Mouse (Mus musculus) CH12.LX (cell line): ENCODE measurements around the gene Aff3. TPM values are rescaled to one million over a fixed set of nuclear protein-coding genes. Genes with fewer than 3 reads are reported as not detected.

Source experiments
- DNase-seq: peaks from one replicate; pipeline ENCODE4 v3.0.0-alpha.2; 2013; ENCODE audit errors: extremely low read depth
- H3K27ac ChIP-seq: 2 replicates; pipeline ENCODE4 v1.5.1; 2012; ENCODE audit warnings: low read depth, mild to moderate bottlenecking, control low read depth, moderate library complexity; ENCODE audit not compliant: insufficient read depth
- H3K27me3 ChIP-seq: replicated peaks from 2 replicates; pipeline ENCODE3; 2012; ENCODE audit warnings: inconsistent platforms
- H3K36me3 ChIP-seq, 2 experiments: replicated peaks in 1 of 2; 2 replicates each; pipeline versions ENCODE3 to v1.6.1; 2012; ENCODE audit warnings: inconsistent platforms in 1 of 2, low read length in 1 of 2, mild to moderate bottlenecking in 1 of 2, mixed read lengths in 1 of 2, moderate library complexity in 1 of 2; ENCODE audit not compliant: control insufficient read depth in 1 of 2, insufficient read depth in 1 of 2
- H3K4me1 ChIP-seq, 2 experiments: 2 replicates each; pipeline ENCODE4 v1.6.1; 2012; ENCODE audit warnings: inconsistent platforms in 1 of 2, moderate library complexity in 1 of 2; ENCODE audit not compliant: insufficient read depth in 2 of 2, control insufficient read depth in 1 of 2
- H3K4me2 ChIP-seq: 2 replicates; pipeline ENCODE4 v1.6.1; 2012; ENCODE audit warnings: low read depth, mild to moderate bottlenecking, control low read depth; ENCODE audit not compliant: poor library complexity, insufficient read depth, severe bottlenecking
- H3K4me3 ChIP-seq, 3 experiments: fragments of 150-350 bp in 1 of 3; sonication (generic) in 1 of 3; replicated peaks in 1 of 3; 2 replicates each; pipeline versions ENCODE3 to v1.5.1; 2011 to 2012; ENCODE audit warnings: low read depth in 2 of 3, low read length in 2 of 3, mild to moderate bottlenecking in 2 of 3, moderate library complexity in 2 of 3, control low read depth in 1 of 3, improper control_type of control experiment in 1 of 3, inconsistent platforms in 1 of 3, mixed read lengths in 1 of 3; ENCODE audit not compliant: poor library complexity in 1 of 3
- H3K79me2 ChIP-seq: replicated peaks from 2 replicates; pipeline ENCODE4 v1.6.1; 2012; ENCODE audit warnings: mild to moderate bottlenecking, moderate library complexity; ENCODE audit not compliant: control insufficient read depth, poor library complexity, insufficient read depth, severe bottlenecking; ENCODE audit errors: extremely low read depth
- H3K9ac ChIP-seq: 2 replicates; pipeline ENCODE4 v1.6.1; 2012; ENCODE audit warnings: low read depth, mild to moderate bottlenecking, control low read depth, moderate library complexity; ENCODE audit not compliant: insufficient read depth
- H3K9me3 ChIP-seq: replicated peaks from 2 replicates; pipeline ENCODE3; 2012; ENCODE audit warnings: low read length, inconsistent platforms, mixed read lengths
- BHLHE40 ChIP-seq: IDR thresholded peaks from 2 replicates; pipeline ENCODE4 v1.6.1; 2011; ENCODE audit warnings: mild to moderate bottlenecking, low read depth, low read length, improper control_type of control experiment
- E2F4 ChIP-seq: IDR thresholded peaks from 2 replicates; pipeline ENCODE4 v1.6.1; 2011; ENCODE audit warnings: low read depth, low read length, improper control_type of control experiment; ENCODE audit not compliant: insufficient replicate concordance
- ETS1 ChIP-seq: conservative IDR thresholded peaks from 2 replicates; pipeline ENCODE4 v1.6.1; 2012; ENCODE audit warnings: low read depth, mild to moderate bottlenecking, inconsistent platforms, low read length, improper control_type of control experiment, moderate library complexity
- JUND ChIP-seq: conservative IDR thresholded peaks from 2 replicates; pipeline ENCODE4 v1.6.1; 2011; ENCODE audit warnings: low read depth, low read length, improper control_type of control experiment
- KAT2A ChIP-seq: IDR thresholded peaks from 2 replicates; pipeline ENCODE4 v1.6.1; 2012; ENCODE audit warnings: low read length, improper control_type of control experiment, inconsistent platforms; ENCODE audit not compliant: insufficient replicate concordance
- MAFK ChIP-seq: IDR thresholded peaks from 2 replicates; pipeline ENCODE4 v1.6.1; 2011; ENCODE audit warnings: low read length, improper control_type of control experiment; ENCODE audit not compliant: insufficient replicate concordance
- MAX ChIP-seq: IDR thresholded peaks from 2 replicates; pipeline ENCODE4 v1.6.1; 2011; ENCODE audit warnings: low read length, improper control_type of control experiment
- MAZ ChIP-seq: IDR thresholded peaks from 2 replicates; pipeline ENCODE4 v1.6.1; 2012; ENCODE audit warnings: low read depth, mild to moderate bottlenecking, inconsistent platforms, low read length, improper control_type of control experiment, moderate library complexity
- NRF1 ChIP-seq: IDR thresholded peaks from 2 replicates; pipeline ENCODE4 v1.6.1; 2014; ENCODE audit warnings: low read depth, mild to moderate bottlenecking, inconsistent platforms, low read length, improper control_type of control experiment, moderate library complexity
- RCOR1 ChIP-seq: conservative IDR thresholded peaks from 2 replicates; pipeline ENCODE4 v1.6.1; 2012; ENCODE audit warnings: low read depth, mild to moderate bottlenecking, inconsistent platforms, low read length, improper control_type of control experiment
- SIN3A ChIP-seq: IDR thresholded peaks from 2 replicates; pipeline ENCODE4 v1.6.1; 2012; ENCODE audit warnings: low read length, improper control_type of control experiment, inconsistent platforms
- UBTF ChIP-seq: IDR thresholded peaks from 2 replicates; pipeline ENCODE4 v1.6.1; 2012; ENCODE audit warnings: low read depth, mild to moderate bottlenecking, inconsistent platforms, low read length, improper control_type of control experiment, moderate library complexity
- ZC3H11A ChIP-seq: IDR thresholded peaks from 2 replicates; pipeline ENCODE4 v1.6.1; 2012; ENCODE audit warnings: low read depth, mild to moderate bottlenecking, inconsistent platforms, low read length, improper control_type of control experiment
- ZMIZ1 ChIP-seq: IDR thresholded peaks from 2 replicates; pipeline ENCODE4 v1.6.1; 2012; ENCODE audit warnings: low read depth, mild to moderate bottlenecking, inconsistent platforms, low read length, improper control_type of control experiment
- dilution Hi-C: fragments of 300-500 bp; cut with MboI; formaldehyde crosslinking; loops from 2 replicates; pipeline ENCODE4 v1.14.3; 2020; ENCODE audit warnings: low sequenced_read_pairs; ENCODE audit not compliant: extremely low pct_unique_long_range_greater_than_20kb, extremely low pct_ligation_motif_present
- in situ Hi-C: fragments of 300-500 bp; cut with MboI; formaldehyde crosslinking; loops from 3 replicates; pipeline ENCODE4 v1.14.3; 2019; ENCODE audit warnings: low sequenced_read_pairs, low pct_ligation_motif_present, low pct_unique_long_range_greater_than_20kb, mixed read lengths
- polyA plus RNA-seq: library from polyadenylated mRNA; unstranded; fragments of >175 nt; gene quantifications from 2 replicates; pipeline ENCODE4 v1.2.1, GENCODE M21; 2012; ENCODE audit warnings: low read depth; ENCODE audit not compliant: insufficient read length
- total RNA-seq, 2 experiments: library from RNA; depleted of rRNA; stranded (reverse); fragments of 300-350 nt in 1 of 2; fragments of >200 nt in 1 of 2; gene quantifications; 2 replicates each; pipeline ENCODE4 v1.2.3; 2012 to 2014

Gene Aff3
- total and polyA plus RNA-seq, 3 experiments = 5.1 to 29.9 (median 7.7) TPM

DNA sequence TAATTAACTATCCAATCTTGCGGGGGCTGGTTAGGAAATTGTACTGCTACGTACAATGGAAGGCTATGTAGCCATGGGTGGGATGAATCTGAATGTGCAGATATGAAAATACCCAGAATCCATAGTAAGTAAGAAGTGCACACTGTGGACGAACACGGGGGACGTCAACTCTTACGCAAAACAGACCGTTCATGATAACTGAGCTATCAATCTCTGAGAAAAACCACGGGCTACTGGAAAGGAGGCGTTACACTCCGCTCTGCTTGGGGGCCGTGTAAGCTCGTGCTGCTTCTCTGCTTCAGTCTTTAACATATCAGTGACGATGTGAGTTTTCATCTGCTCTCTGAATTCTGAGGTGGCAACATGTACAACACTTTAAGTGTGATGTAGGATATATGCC lies 114.2 kb downstream of the Aff3 start:
- dilution Hi-C loops = no loop called here

DNA sequence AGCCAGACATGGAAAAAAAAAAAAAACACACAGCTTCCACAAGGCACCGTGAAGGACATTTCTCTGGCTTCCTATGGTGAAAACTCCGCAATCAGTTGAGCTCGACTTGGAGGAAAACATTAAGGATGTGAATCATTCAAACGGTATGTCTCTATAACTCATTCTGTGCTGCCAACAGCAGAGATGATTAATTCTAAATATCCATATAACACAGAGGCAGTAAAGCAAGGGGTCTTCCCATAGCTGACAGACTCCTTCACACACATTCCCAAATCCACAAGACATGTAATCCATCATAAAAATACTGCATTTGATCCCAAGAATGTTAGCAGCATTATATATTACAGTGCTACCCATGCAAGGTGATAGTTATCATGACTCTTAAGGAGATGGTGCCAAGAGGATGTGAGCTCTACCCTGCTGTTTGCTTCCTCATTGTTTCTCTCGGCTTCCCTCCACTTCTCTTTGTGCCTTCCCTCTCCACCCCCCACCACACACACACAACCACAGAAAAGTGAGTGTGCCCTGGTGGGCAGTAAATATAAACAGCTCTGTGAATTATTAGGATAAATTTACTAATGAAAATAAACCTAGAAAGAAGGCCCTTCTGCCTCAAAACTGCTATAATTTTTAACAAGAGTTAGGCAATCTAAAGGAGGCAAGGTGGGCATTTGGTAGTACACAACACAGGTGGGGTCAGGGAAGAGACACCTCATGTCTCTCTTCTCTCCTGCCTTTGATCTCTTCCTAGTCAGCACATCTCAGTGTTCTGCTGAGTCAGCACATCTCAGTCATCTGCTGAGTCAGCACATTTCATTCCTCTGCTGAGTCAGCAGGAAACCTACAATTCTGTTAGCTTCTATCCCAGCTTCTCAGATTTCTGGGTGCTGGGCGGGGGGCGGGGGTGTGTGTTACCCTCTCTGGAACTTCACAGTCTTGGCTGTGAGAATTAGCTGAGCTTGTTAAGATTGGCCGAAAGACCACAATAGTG lies 115.8 kb downstream of the Aff3 start:
- Histone ChIP-seq H3K27me3 (no peaks in the 10 kb centered on the region), H3K9ac (no peak overlapping the region), H3K9me3 (no peaks in the 10 kb centered on the region), H3K4me3 (no peak overlapping the region), H3K27ac (no peak overlapping the region), H3K36me3 (peaks cover 0 to 48% of the 10 kb centered on the region in 2 experiments), H3K79me2 (no peaks in the 10 kb centered on the region), H3K4me1 (peaks cover 0 to 40% of the 10 kb centered on the region in 2 experiments; a peak in 2 of 4 replicates), H3K4me2 (no peak overlapping the region)
- dilution Hi-C loops (no loop called here), in situ Hi-C loops (no loop called here)
- TF ChIP-seq ZC3H11A (no peak), JUND (no peak), MAFK (peak; percentile 100), ETS1 (peak; percentile 17; the same call in 1 of the 2 replicates)
- DNase-seq = peak; percentile 27

More for the DNA sequence above, 114.2 kb downstream of the Aff3 start:
- Histone ChIP-seq H3K4me3 (no peak overlapping the region), H3K27me3 (no peaks in the 10 kb centered on the region), H3K4me1 (peaks cover 0 to 53% of the 10 kb centered on the region in 2 experiments; a peak in 2 of 4 replicates), H3K4me2 (no peak overlapping the region), H3K27ac (no peak overlapping the region), H3K9ac (no peak overlapping the region), H3K79me2 (no peaks in the 10 kb centered on the region), H3K9me3 (no peaks in the 10 kb centered on the region), H3K36me3 (peaks cover 0 to 53% of the 10 kb centered on the region in 2 experiments)
- no peak for DNase-seq
- TF ChIP-seq MAX (no peak), SIN3A (no peak), UBTF (no peak), NRF1 (no peak), BHLHE40 (no peak), E2F4 (no peak), ZC3H11A (no peak), ZMIZ1 (no peak), KAT2A (no peak), MAZ (no peak), RCOR1 (no peak)
- in situ Hi-C loops = no loop called here
